ENCODE assay signal across 21 mouse cellular contexts in the genomic region with DNA sequence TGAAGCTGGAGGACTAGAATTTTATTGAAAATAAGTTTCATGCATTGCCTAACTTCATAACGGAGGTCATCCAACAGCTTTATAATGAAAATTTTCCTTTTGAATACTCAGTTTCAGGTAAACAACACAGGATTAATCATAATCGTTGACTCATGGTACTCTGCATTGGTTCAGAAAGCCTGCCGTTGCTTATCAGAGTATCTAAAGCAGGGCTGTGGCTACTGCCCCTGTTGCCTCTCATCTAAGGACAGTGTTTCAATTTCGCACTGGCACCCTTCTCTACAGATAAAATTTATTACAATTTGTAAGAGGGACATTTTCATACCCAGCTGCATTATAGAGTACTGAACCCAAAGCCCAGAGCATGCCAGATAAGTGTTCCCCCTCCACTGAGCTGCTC. TPM values are rescaled to one million over a fixed set of nuclear protein-coding genes. Genes with fewer than 3 reads are reported as not detected.
DNase-seq lines count a peak whose midpoint lies in the region; ATAC-seq and TF ChIP-seq lines count a peak whose summit lies in the region.
"Had no signal": no experiment of that assay in that cellular context is flagged by ENCODE, and none has a peak within 500 bp of the region (broad histone marks: within the 10 kb centered on the region; RNA-seq: fewer than 3 reads in every experiment).

No protein-coding gene starts in this region.

- no peak for ATAC-seq in megakaryocyte, adult 5-6 weeks (ENCODE audit: poor library complexity, severe bottlenecking)
- ATAC-seq in hindbrain, embryonic 16.5 days: no peak
- ATAC-seq: forebrain, embryonic 14.5 days; intestine, embryonic 16.5 days had no signal

- no peak for TF ChIP-seq CTCF in MEL (IDR thresholded peaks at IDR 0.05 in 2 of 3, conservative IDR thresholded peaks at IDR 0.05 in 1 of 3; ENCODE audit: control insufficient read depth in 1 of 3, insufficient read depth in 1 of 3, low read depth in 2 of 3, low read length in 3 of 3, poor library complexity in 1 of 3, severe bottlenecking in 1 of 3)

- peak; percentile 45 for DNase-seq in MEL (ENCODE audit: low read depth, low spot score)
- DNase-seq in induced T-regulatory cell, adult 2 months (ENCODE audit: low read depth): peak; percentile 12
- no peak for DNase-seq in urinary bladder, adult 2 months (ENCODE audit: low spot score)
- DNase-seq in kidney, adult 11 months: no peak
- DNase-seq: adrenal gland, postnatal 10 days; cerebellum, adult 18-20 months; cerebellum, adult 9-11 months; cerebellum, postnatal 36 days; gastrocnemius, adult 2 months; gastrocnemius, postnatal 25 days; heart, postnatal 10 days; heart, postnatal 4 days had no signal

- H3K4me1 ChIP-seq in megakaryocyte, embryonic 14.5 days: peaks cover 15% of the 10 kb centered on the region
- H3K4me1 ChIP-seq in MEL (ENCODE audit: control insufficient read depth in 1 of 2, insufficient read depth in 2 of 2, low read length in 2 of 2): peaks cover 4 to 5% of the 10 kb centered on the region in 2 experiments
- no peaks in the 10 kb centered on the region for H3K4me1 ChIP-seq in hindbrain, embryonic 16.5 days (ENCODE audit: control insufficient read depth, insufficient read depth, low read depth, low read length)
- H3K4me1 ChIP-seq: embryonic facial prominence, embryonic 12.5 days; heart, embryonic 10.5 days; hindbrain, embryonic 13.5 days had no signal

- H3K4me3 ChIP-seq in megakaryocyte, embryonic 14.5 days (replicated peaks): peak overlapping the region; percentile 17
- no peak overlapping the region for H3K4me3 ChIP-seq in MEL (ENCODE audit: control insufficient read depth in 1 of 2, insufficient read depth in 1 of 2, low read depth in 2 of 2, low read length in 2 of 2)
- H3K4me3 ChIP-seq in hindbrain, embryonic 16.5 days (ENCODE audit: low read length): no peak overlapping the region
- H3K4me3 ChIP-seq: embryonic facial prominence, embryonic 12.5 days; gastrocnemius, adult 2 months; heart, embryonic 10.5 days; hindbrain, embryonic 13.5 days had no signal

- 92% methylated on average over 4 of the region's 4 CpGs for WGBS in hindbrain, embryonic 16.5 days

- H3K27me3 ChIP-seq in megakaryocyte, embryonic 14.5 days (replicated peaks): no peaks in the 10 kb centered on the region
- H3K27me3 ChIP-seq in MEL (ENCODE audit: control insufficient read depth in 1 of 2, insufficient read depth in 2 of 2, low read length in 2 of 2): no peaks in the 10 kb centered on the region
- no peaks in the 10 kb centered on the region for H3K27me3 ChIP-seq in hindbrain, embryonic 16.5 days (replicated peaks; ENCODE audit: control insufficient read depth, insufficient read depth, low read length)
- H3K27me3 ChIP-seq: embryonic facial prominence, embryonic 12.5 days; hindbrain, embryonic 13.5 days had no signal

- peaks cover 32% of the 10 kb centered on the region for H3K36me3 ChIP-seq in megakaryocyte, embryonic 14.5 days (replicated peaks; ENCODE audit: low read length)
- peaks cover 2 to 24% of the 10 kb centered on the region in 2 experiments; a peak in 2 of 4 replicates for H3K36me3 ChIP-seq in MEL (ENCODE audit: control insufficient read depth in 1 of 2, insufficient read depth in 2 of 2, low read length in 2 of 2)
- no peaks in the 10 kb centered on the region for H3K36me3 ChIP-seq in hindbrain, embryonic 16.5 days (ENCODE audit: control insufficient read depth, insufficient read depth, low read length)

- no peak for TF ChIP-seq POLR2A in MEL (IDR thresholded peaks at IDR 0.05; ENCODE audit: control insufficient read depth in 1 of 2, insufficient read depth in 1 of 2, low read depth in 1 of 2, low read length in 2 of 2, poor library complexity in 1 of 2)

- no peaks in the 10 kb centered on the region for H3K9me3 ChIP-seq in megakaryocyte, embryonic 14.5 days
- H3K9me3 ChIP-seq in MEL (replicated peaks; ENCODE audit: insufficient read depth, low read length): no peaks in the 10 kb centered on the region
- H3K9me3 ChIP-seq in hindbrain, embryonic 16.5 days (ENCODE audit: control insufficient read depth, low read length): no peaks in the 10 kb centered on the region
- H3K9me3 ChIP-seq: embryonic facial prominence, embryonic 12.5 days; heart, embryonic 10.5 days; hindbrain, embryonic 13.5 days had no signal

- no peak overlapping the region for H3K9ac ChIP-seq in MEL (ENCODE audit: control insufficient read depth, low read depth, low read length, poor library complexity, severe bottlenecking)
- H3K9ac ChIP-seq in hindbrain, embryonic 16.5 days (ENCODE audit: low read depth, low read length): no peak overlapping the region
- H3K9ac ChIP-seq: embryonic facial prominence, embryonic 12.5 days; hindbrain, embryonic 13.5 days had no signal

- no peak overlapping the region for H3K4me2 ChIP-seq in hindbrain, embryonic 16.5 days (ENCODE audit: low read length)
- H3K4me2 ChIP-seq: embryonic facial prominence, embryonic 12.5 days; hindbrain, embryonic 13.5 days had no signal

- no peaks in the 10 kb centered on the region for H3K79me2 ChIP-seq in MEL (ENCODE audit: control insufficient read depth, insufficient read depth, low read length, poor library complexity)

- TF ChIP-seq RAD21 in MEL (IDR thresholded peaks at IDR 0.05; ENCODE audit: low read depth, low read length): no peak

- peak overlapping the region; percentile 15; the same call in 1 of the 2 replicates for H3K27ac ChIP-seq in MEL (ENCODE audit: control insufficient read depth, low read depth, low read length)
- H3K27ac ChIP-seq in hindbrain, embryonic 16.5 days (ENCODE audit: low read depth, low read length): no peak overlapping the region
- H3K27ac ChIP-seq: embryonic facial prominence, embryonic 12.5 days; gastrocnemius, adult 2 months; heart, embryonic 10.5 days; hindbrain, embryonic 13.5 days had no signal

- 0 out of 4 replicates have a peak, but pooled peaks of 1 of the 2 experiments have one; percentile 20 for TF ChIP-seq EP300 in MEL (IDR thresholded peaks at IDR 0.05; ENCODE audit: low read depth in 1 of 2, low read length in 2 of 2)

TF ChIP-seq in MEL, 35 proteins besides CTCF, POLR2A, EP300 and RAD21:
- no peak for TF ChIP-seq USF1 (IDR thresholded peaks at IDR 0.05; ENCODE audit: low read depth, low read length)
- peak; percentile 32; the same call in 1 of the 2 replicates for TF ChIP-seq GATA1 (IDR thresholded peaks at IDR 0.05; ENCODE audit: low read depth, low read length)
- no peak for TF ChIP-seq MYB (IDR thresholded peaks at IDR 0.05; ENCODE audit: low read depth, low read length)
- no peak for TF ChIP-seq POLR2AphosphoS5 (IDR thresholded peaks at IDR 0.05; ENCODE audit: borderline replicate concordance, low read depth, low read length)

RNA-seq across cellular contexts. Expression of gene Fah, which starts 5.9 kb away (rescaled TPM):
- polyA plus RNA-seq in megakaryocyte, embryonic 14.5 days (2012; ENCODE audit: insufficient read depth, low replicate concordance): 4.0 and 10.3 TPM in 2 replicates
- total RNA-seq in megakaryocyte, adult 5-6 weeks (2015): not detected in 2 replicates
- total RNA-seq in megakaryocyte, adult 5-6 weeks (2017): 0.77 TPM in 1 of 2 replicates, not detected in the other
- total RNA-seq in MEL (2012; rRNA removed): not detected in 2 replicates
- not detected for polyA plus RNA-seq in MEL (2012; ENCODE audit: insufficient read depth in 1 of 2, insufficient read length in 2 of 2, low read depth in 1 of 2, low replicate concordance in 2 of 2, missing spikeins in 1 of 2)
- polyA plus RNA-seq in hindbrain, embryonic 16.5 days (2015; fragmentation: Nextera tagmentation; extraction: Ambion mirVana): 15.7 and 15.9 TPM in 2 replicates
- polyA plus RNA-seq in urinary bladder, adult 2 months (2012; rRNA removed): 28.7 and 36.3 TPM in 2 replicates
- total RNA-seq: granulocyte monocyte progenitor cell, adult 5-6 weeks had no signal

Comparison
In these comparisons a context has a peak if more than half of its experiments do, and no peak if none do; other contexts are left out.
1. DNase-seq: peak in MEL (single experiment) and induced T-regulatory cell, adult 2 months (single experiment); none in urinary bladder, adult 2 months (single experiment) and kidney, adult 11 months (single experiment).